Mouse (Mus musculus) spleen, postnatal 14 days (tissue): ENCODE results near the gene Nudt5.

Source experiments
- DNase-seq, 2 experiments: peaks; one replicate each; pipeline ENCODE4 v3.0.0; 2021 to 2022; ENCODE audit warnings: low spot score in 2 of 2

Nudt5 gene

GRCm38 (mm10) chr2:5844873-5845631 lies at the start of gene Nudt5, which contains the start of gene Cdc123:
Gene Nudt5, plus strand, starts transcription at chr2:5845019.
Gene Cdc123, minus strand, starts transcription at chr2:5845164.
- peak; percentile 63 to 79 for DNase-seq

GRCm38 (mm10) chr2:5797816-5798672 lies 46.8 kb upstream of the Nudt5 start:
- no peak for DNase-seq

DNA sequence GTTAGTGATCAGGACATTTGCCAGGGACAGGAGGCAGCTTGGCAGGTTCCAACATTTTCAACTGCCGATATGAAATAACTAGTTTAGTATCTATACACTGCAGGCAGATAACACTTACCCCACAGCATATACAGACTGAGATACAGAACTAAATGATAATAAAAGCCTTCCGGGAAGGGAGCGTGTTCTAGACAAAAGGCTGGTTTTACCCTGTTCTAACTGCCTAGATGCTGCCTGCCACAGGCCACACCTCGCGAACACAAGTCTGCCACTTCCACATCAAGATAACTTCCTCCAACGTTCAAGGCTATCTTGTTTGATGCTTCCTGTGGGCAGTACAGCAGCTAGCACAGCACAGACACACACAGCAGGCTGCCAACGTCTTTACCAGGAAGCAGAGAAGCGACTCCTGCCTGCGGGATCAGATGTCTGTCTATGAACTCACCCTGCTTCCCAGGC lies 43.6 kb upstream of the Nudt5 start:
- no peak for DNase-seq

GRCm38 (mm10) chr2:5801927-5802590 lies 42.8 kb upstream of the Nudt5 start:
- no peak for DNase-seq

- peak in 1 of 2 experiments; percentile 21 for DNase-seq
Measured at GRCm38 (mm10) chr2:5804440-5805045, 40.3 kb upstream of the Nudt5 start.

DNA sequence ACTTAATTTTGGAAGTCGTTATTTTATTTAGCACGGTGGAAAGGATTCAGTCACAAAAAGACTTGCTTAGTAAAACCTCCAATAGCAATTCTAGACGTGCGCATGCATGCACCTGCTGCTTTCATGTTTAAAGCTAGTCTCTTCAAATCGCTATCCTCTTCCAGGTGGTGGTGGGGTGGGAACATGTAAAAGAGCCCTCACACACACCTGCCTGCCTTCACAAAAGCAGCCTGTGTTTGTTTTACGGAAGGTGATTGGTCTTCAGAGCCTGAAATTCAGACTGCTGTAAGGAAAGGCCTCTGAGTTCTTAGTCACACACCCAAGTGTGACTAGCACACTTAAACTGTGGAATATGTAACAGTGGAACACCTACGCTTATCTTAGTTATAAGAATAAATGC lies 39.6 kb upstream of the Nudt5 start:
- no peak for DNase-seq

DNA sequence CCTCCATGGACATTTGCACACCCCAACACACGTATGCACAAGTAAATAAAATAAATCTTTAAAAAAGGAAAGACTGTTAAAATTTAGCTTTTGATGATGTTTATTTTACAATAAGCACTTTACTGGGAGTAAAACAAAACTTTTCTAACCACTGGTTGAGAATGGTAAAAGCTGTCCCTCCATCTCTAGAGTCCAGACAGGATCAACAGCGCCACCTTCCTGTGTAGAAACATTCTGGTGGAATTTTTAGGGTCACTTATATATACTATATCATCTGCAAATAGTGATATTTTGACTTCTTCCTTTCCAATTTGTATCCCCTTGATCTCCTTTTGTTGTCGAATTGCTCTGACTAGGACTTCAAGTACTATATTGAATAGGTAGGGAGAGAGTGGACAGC lies 38.6 kb upstream of the Nudt5 start:
- DNase-seq = peak in 1 of 2 experiments; percentile 34

- DNase-seq = no peak
Measured at GRCm38 (mm10) chr2:5810036-5810718, 34.6 kb upstream of the Nudt5 start.

DNA sequence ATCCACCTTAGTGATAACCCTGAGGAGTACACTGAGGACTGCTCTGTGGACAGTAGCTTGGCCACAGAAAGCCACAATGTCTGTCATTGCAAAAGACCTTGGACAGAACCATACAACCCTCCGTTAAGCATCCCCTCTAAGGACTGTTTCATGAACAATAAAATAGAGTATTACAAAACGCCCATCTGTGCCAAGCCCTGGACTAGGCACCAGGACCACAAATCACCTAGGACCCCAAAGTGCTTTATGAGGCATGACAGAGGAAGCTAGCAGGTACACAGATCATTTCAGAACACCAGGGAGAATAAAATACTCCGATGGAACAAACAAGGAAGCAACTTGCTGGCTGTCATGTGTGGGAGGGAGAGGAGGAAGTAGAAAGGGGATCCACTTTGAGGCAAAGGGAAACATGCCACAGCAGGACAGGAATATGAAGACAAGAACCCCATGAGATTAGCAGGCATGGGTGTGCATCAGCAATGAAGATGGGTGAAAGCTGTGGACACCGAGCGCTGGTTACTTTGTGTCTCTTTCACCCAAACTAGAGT lies 33.5 kb upstream of the Nudt5 start:
- DNase-seq = no peak

GRCm38 (mm10) chr2:5821264-5821663 lies 23.6 kb upstream of the Nudt5 start:
- DNase-seq = no peak

DNA sequence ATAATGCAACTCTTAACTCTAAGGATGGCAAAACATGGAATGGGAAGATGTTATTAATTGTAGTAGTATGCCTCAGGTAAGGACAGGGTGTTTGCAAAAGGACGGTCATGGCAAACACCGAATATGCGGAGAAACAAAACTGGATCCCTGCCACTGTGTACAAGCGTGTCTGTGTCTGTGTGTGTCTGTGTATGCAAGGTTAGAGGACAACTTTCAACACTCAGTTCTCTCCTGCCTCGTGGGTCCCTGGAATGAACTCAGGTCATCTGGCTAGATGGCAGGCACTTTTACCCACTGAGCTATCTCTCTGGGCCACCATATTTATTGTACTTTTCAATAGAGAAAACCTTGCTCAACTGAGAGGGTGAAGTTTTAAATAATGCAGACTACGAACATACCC lies 22.4 kb upstream of the Nudt5 start:
- DNase-seq = no peak

- no peak for DNase-seq
Measured at GRCm38 (mm10) chr2:5824213-5824612, 20.6 kb upstream of the Nudt5 start.

DNA sequence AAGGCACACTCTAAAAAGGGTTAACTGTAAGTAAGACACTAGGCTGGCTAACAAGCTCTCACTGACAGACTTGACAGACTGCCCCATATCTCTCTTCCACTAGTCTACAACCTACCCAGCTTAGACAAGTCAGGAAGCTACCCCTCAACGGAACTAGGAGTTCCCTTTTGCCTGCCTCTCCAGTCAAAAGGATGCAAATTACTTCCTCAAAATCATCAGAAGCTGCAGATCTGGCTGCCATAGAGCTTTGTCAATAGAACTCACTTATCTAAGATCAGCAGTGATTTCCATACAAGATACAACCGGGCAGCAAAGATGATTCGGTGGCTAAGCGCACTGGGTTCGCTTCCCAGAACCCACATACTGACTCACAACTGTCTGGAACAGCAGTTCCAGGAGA lies 20.1 kb upstream of the Nudt5 start:
- DNase-seq = no peak

- DNase-seq = no peak
Measured at GRCm38 (mm10) chr2:5825265-5825913, 19.4 kb upstream of the Nudt5 start.

- no peak for DNase-seq
Measured at GRCm38 (mm10) chr2:5840815-5841214, 4.0 kb upstream of the Nudt5 start.

GRCm38 (mm10) chr2:5844181-5844872 lies 492 bp upstream of the Nudt5 start:
- DNase-seq = no peak

DNA sequence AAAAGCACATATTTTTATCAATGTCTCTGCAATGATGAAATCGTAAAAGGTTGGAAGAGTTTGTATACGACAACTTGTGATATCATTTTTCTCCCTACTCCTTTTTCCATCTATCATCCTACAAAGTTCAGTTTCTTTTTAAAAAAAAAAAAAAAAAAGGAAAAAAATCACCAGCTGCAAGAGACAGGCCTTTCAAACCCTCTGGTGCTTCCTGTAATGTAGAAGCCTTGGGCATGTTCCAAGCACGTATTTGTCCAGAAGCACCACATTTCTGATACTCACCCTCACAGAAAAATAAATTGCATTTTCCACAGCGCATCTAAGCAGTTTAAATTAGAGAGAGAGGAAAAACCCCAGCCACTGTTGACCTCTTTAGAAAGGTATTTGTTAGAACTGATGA lies 1.0 kb downstream of the Nudt5 start:
- DNase-seq = no peak

DNA sequence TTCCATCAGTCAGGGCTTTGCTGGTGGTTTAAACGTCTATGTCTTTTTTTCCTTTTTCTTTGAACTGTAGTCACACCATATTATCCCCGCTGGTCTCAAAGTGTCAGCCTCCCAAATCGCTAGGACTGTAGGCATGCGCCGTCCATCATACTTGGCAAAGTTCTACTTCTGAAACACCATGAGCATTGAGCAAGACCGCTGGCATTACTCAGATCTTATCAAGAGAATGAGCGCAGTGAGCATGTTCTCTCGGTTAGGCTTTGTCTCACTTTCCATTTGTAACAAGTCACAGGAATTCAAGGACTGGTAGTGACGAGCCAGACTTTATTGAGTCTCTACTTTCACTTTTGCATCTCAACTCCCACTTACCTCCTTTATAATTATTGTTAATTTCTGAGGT lies 6.3 kb downstream of the Nudt5 start:
- no peak for DNase-seq

DNA sequence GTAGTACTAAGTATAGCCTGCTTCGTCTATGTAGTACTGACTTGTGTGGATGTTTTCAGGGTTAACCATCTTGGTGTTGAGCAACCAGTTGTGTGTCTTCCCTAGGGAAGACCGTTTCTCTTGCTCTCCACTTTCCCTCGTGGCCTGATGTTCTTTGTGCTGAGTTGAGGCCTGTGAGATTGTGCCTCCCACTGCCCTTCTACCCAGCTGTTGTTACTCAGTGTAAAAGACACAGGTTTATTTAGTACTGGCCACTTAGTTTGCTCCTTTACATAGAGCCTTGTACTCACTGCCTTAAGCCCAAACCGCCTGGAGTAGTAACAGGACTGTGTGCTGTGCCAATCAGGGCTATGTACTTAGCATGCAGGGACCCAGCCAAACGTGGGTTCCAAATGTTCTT lies 7.0 kb downstream of the Nudt5 start:
- DNase-seq = no peak

DNA sequence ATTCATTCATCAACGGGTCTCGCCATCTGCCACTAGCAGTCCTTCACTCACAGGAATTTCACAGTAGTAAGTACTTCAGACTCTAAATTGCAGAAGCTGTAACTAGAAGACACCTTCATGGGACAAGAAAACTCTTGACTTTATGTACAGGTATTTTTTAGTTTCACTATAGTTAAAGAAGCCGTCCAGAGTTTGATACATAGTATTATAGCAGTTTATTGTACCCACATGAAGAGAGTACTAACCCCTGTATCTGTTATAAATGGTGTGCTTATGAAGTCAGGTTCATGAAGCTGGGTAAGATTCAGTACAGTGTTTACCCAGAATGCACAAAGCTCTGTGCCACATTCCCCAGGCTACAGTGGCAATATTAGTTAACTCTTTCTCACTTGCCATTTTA lies 18.0 kb downstream of the Nudt5 start, which contains the start of gene Gm13199:
Gene Gm13199 (minus strand): TSS at position 101 of the 400 bp plus-strand sequence.
- no peak for DNase-seq
